In genomic region chr4:54533846-54534245, GRCm38 (mm10) we compare ENCODE assay signal across 9 mouse cellular contexts.
A peak's percentile ranks its signal among the peaks of the same experiment; 100 is the strongest.
DNase-seq lines count a peak whose midpoint lies in the region; ATAC-seq and TF ChIP-seq lines count a peak whose summit lies in the region.
"Had no signal": no experiment of that assay in that cellular context is flagged by ENCODE, and none has a peak within 500 bp of the region (broad histone marks: within the 10 kb centered on the region; RNA-seq: fewer than 3 reads in every experiment).

No protein-coding gene starts in this region.

- WGBS in lung, embryonic 14.5 days, result 24% methylated on average over 2 of the region's 2 CpGs
- WGBS in lung, postnatal 0 days, result 63% methylated on average over 2 of the region's 2 CpGs
- 26% methylated on average over 2 of the region's 2 CpGs for WGBS in forebrain, embryonic 15.5 days

- TF ChIP-seq EP300 in lung, postnatal 0 days (IDR thresholded peaks at IDR 0.05), result no peak

- H3K36me3 ChIP-seq in lung, embryonic 14.5 days (ENCODE audit: insufficient read depth), result no peaks in the 10 kb centered on the region
- no peaks in the 10 kb centered on the region for H3K36me3 ChIP-seq in lung, postnatal 0 days (ENCODE audit: insufficient read depth, low read length)
- H3K36me3 ChIP-seq in forebrain, embryonic 15.5 days, result no peaks in the 10 kb centered on the region

- no peak for TF ChIP-seq CTCF in lung, embryonic 14.5 days (IDR thresholded peaks at IDR 0.05; ENCODE audit: low read depth)
- no peak for TF ChIP-seq CTCF in lung, postnatal 0 days (IDR thresholded peaks at IDR 0.05)

- no peaks in the 10 kb centered on the region for H3K27me3 ChIP-seq in lung, embryonic 14.5 days (ENCODE audit: insufficient read depth, low read length)
- H3K27me3 ChIP-seq in lung, postnatal 0 days (replicated peaks; ENCODE audit: insufficient read depth, low read length), result no peaks in the 10 kb centered on the region
- H3K27me3 ChIP-seq in forebrain, embryonic 15.5 days, result no peaks in the 10 kb centered on the region

- no peaks in the 10 kb centered on the region for H3K4me1 ChIP-seq in lung, embryonic 14.5 days (ENCODE audit: insufficient read depth)
- peaks cover 5% of the 10 kb centered on the region; the same call in 1 of the 2 replicates for H3K4me1 ChIP-seq in lung, postnatal 0 days (ENCODE audit: insufficient read depth, low read depth, low read length)
- H3K4me1 ChIP-seq in forebrain, embryonic 15.5 days, result peaks cover 12% of the 10 kb centered on the region

- no peaks in the 10 kb centered on the region for H3K9me3 ChIP-seq in lung, embryonic 14.5 days (ENCODE audit: low read depth, low read length)
- H3K9me3 ChIP-seq in lung, postnatal 0 days (ENCODE audit: low read length), result no peaks in the 10 kb centered on the region
- no peaks in the 10 kb centered on the region for H3K9me3 ChIP-seq in forebrain, embryonic 15.5 days

- no peak overlapping the region for H3K4me2 ChIP-seq in lung, embryonic 14.5 days
- no peak overlapping the region for H3K4me2 ChIP-seq in lung, postnatal 0 days (replicated peaks; ENCODE audit: low read depth, low read length)
- H3K4me2 ChIP-seq in forebrain, embryonic 15.5 days (replicated peaks), result no peak overlapping the region

- no peak overlapping the region for H3K27ac ChIP-seq in lung, embryonic 14.5 days (ENCODE audit: low read depth)
- H3K27ac ChIP-seq in lung, postnatal 0 days (ENCODE audit: low read length), result no peak overlapping the region
- peak overlapping the region; percentile 40; the same call in 1 of the 2 replicates for H3K27ac ChIP-seq in forebrain, embryonic 15.5 days (replicated peaks)
- H3K27ac ChIP-seq: macrophage had no signal

- H3K9ac ChIP-seq in lung, embryonic 14.5 days, result no peak overlapping the region
- H3K9ac ChIP-seq in lung, postnatal 0 days (replicated peaks; ENCODE audit: low read depth), result no peak overlapping the region
- no peak overlapping the region for H3K9ac ChIP-seq in forebrain, embryonic 15.5 days (replicated peaks)

- DNase-seq in lung, embryonic 14.5 days, result peak; percentile 57
- DNase-seq in lung, postnatal 0 days (ENCODE audit: low spot score), result no peak
- peak; percentile 37 to 48 for DNase-seq in layer of hippocampus, postnatal 10 days (ENCODE audit: low spot score in 2 of 2)
- peak; percentile 26 for DNase-seq in right cerebral cortex, postnatal 14 days
- no peak for DNase-seq in Muller cell, postnatal 12 days (ENCODE audit: inconsistent ontology term)
- DNase-seq in cerebellum, adult 8-10 months, result no peak
- DNase-seq: thymus, postnatal 25 days had no signal

- ATAC-seq in lung, embryonic 14.5 days (ENCODE audit: insufficient read depth), result peak; percentile 78
- ATAC-seq in lung, postnatal 0 days, result no peak
- peak; percentile 95 for ATAC-seq in forebrain, embryonic 15.5 days (replicated peaks)

- no peak overlapping the region for H3K4me3 ChIP-seq in lung, embryonic 14.5 days (ENCODE audit: low read depth, low read length)
- H3K4me3 ChIP-seq in lung, postnatal 0 days (ENCODE audit: low read depth, low read length), result no peak overlapping the region
- H3K4me3 ChIP-seq in forebrain, embryonic 15.5 days, result no peak overlapping the region

Comparison
In these comparisons a context has a peak if more than half of its experiments do, and no peak if none do; other contexts are left out.
1. DNase-seq: peak in lung, embryonic 14.5 days (single experiment), layer of hippocampus, postnatal 10 days (2 of 2) and right cerebral cortex, postnatal 14 days (single experiment); none in lung, postnatal 0 days (single experiment), Muller cell, postnatal 12 days (single experiment) and cerebellum, adult 8-10 months (single experiment).